Mouse (Mus musculus) left cerebral cortex, adult 18-20 months (tissue): ENCODE measurements around the gene Polr2l. TPM values are rescaled to one million over a fixed set of nuclear protein-coding genes. Genes with fewer than 3 reads are reported as not detected.

Source experiments
- DNase-seq, 2 experiments: peaks; one replicate each; pipeline ENCODE4 v3.0.0; 2021 to 2022; ENCODE audit warnings: low spot score in 2 of 2, mixed read lengths in 1 of 2
- total RNA-seq, 2 experiments: library from RNA; stranded (reverse); gene quantifications; 2 replicates each; pipeline ENCODE4 v1.2.3; 2021

Gene Polr2l
- total RNA-seq, 2 experiments from 2014 or later, result 36.6 to 41.6 TPM

DNA sequence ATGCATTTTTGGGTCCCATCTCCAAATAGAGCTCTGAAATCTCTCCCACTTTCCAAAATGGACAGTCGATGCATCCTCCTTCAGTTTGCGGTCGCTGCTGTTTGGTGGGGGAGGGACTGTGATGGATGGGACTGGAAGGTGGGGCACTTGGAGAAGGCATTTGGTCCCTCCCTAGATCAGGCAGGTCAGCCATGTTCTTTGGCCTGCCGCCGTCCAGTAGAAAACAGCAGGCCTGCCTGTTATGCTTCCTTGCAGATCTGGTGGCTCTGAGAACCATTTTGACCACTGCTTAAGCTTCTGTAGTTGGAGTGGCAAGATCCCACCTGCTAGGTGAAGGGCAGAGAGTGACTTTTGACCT, 6.8 kb downstream of the Polr2l start:
- no peak for DNase-seq

DNA sequence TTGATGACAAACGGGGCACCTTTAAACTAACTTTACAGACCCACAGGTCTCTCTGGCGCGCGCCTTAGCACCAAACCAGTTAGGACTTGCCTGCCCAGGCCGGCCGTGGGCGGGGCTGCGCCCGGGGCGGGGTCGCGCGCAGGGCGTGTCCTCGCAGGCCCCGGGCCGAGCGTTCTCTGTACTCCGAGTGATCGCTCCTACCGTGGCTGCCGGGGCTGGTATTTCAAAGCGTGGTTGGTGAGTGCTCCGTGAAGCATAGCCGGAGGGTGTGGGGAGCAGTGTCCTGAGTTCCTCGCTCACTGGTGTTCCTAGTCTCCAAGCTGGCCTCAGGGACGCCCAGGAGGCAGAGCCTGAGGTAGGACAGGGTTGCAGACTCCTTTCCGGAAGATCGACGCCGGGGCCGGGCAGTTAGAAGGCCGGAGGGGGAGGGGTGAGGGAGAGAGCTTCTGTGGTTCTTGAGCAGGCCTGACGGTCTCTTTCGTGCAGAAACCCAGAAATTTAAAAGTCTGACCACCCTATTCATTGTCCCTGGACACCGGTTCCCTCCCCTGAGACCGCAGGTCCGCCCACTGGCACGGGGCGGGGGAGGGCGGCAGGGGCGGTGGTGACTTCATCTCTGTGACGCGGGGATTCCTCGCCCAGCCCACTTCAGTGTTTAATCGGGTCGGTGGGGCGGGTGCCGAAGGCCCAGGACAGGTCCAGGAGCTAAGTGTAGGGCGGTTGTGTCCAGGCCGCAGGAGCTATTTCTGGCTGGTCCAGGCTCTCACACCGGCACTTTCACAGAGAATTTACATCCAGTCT, 7.5 kb downstream of the Polr2l start, which contains the start of gene Cd151:
TSS of gene Cd151 (plus strand) at position 163 of the 801 bp plus-strand sequence.
- DNase-seq, result peak; percentile 59 to 64

DNA sequence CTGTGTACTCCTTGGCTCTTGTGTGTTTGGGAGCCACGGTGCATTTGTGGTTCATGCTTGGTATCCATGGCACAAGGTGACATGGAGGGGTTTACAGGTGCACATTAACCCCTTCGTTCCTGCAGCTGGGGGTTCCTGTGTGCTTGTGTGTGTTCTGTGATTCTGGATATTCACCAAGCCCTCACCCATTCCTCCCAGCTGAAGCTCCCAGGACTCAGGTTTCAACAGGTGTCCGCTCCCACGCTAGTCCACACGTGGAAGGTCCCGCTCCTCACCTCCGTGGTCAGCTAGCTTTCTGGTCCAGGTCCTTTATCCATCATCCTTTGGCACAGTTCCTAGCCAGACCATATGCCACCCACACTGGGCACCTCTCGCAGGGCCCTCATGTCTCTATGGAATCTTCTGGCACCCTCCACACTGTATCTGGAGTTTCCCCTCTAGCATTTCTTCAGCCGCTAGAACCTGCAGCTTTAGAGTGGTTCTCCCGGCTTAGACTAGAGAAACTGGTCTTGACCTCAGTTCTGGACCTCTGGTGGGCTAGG, 8.3 kb downstream of the Polr2l start:
- no peak for DNase-seq

DNA sequence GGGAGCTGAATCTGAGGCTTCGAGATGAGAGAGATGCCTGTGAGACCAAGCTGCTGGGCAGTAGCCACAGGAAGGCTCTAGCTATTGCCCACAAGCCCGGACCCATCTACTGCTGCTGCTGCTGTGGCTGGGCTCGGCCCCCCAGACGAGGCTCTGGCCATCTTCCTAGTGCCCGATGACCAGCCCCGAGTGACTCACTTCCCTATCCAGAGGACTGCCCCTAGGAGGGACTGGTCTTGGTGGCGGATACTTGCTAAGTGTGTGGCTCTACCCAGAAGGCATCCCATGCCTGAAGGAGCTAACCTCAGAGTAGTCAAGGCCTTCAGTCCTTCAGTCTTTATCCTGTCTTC, 8.9 kb downstream of the Polr2l start:
- no peak for DNase-seq

DNA sequence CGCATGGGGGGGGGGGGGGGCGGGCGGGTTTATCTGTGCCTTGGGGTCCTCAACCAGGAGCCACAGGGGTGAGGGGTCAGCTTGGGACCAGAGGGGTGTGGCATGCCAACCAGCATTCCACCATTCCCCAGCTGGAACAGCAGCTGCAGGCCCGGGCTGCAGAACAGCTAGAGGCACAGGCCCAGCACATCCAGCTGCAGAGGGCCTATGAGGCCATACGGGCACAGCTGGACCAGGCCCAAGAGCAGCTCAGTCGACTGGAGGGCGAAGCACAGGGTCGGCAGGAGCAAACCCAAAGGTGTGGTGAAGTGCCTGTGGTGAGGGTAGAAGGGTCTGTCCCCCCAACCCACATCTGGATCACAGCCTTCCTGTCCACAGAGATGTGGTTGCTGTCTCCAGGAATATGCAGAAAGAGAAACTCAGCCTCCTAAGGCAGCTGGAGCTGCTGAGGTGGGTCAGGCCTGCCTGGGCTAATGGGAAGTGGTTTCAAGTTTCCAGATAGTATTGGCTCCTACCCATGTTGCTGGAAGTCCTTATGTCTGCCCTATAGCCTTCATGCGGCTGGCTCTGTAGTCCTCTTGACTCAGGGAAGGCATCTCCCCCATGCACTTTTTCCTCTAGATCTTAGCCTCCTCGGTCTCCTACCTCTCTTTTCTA, 9.4 kb downstream of the Polr2l start:
- DNase-seq, result no peak

DNA sequence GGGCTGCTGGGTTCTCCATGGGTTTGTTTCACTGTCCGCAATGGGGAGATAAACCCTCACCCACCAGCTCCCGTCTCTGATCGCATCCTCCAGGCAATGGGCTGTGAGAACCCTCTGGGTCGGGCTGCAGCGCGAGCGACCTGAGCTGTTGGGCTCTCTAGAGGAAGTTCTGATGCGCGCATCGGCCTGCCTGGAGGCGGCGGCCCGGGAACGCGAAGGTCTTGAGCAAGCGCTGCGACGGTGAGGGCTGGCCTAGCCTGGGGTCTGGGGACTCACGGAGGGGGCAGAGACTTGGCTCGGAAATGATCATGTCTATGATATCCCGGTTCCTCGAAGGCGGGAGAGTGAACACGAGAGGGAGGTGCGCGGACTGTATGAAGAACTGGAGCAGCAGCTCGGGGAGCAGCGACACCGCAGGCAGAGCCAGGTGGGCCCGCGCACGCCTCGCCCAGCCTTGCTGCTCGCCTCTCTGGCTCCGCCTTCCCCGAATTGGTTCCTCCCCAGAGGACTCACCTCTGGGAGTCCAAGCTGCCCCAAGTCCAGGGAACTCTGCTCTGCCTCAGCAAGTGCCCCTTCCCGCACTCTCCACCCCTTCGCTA, 10.2 kb downstream of the Polr2l start:
- DNase-seq, result no peak

DNA sequence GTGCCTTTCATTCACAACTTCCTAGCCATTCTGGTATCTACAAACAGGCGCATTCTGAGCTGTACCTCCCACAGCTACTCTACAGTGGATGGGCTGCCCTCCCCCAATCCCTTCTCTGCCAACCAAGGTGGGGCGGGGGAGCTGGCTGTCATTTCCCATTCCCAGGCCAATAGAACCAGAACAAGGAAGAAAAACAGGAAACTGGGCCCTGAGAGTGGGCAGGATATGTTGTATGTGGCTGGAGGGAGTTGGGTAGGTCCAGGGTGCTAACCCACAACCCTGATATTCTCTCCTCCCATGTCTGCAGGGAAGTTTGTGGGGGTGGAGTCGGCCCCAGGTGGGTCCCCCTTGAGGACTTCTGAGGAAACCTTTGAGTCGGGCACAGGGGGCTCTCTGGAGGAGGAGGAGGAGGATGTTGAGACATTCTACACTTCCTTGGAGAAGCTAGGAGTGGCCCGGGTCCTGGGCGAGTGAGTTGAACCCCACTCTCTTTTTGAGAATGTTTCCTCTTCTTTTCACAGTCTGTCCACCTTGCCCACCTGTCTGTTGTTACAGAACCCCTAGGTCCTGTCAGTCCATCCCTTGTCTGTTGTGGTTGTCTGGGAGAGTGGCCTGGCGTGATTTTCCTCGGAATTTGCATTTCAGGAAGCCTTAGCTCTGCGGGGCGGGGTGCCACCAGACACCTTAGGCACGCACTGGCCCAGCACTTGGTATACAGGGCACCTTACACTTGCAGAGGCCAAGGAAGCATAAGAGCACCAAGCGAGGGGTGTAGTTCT, 10.9 kb downstream of the Polr2l start:
- DNase-seq, result no peak

DNA sequence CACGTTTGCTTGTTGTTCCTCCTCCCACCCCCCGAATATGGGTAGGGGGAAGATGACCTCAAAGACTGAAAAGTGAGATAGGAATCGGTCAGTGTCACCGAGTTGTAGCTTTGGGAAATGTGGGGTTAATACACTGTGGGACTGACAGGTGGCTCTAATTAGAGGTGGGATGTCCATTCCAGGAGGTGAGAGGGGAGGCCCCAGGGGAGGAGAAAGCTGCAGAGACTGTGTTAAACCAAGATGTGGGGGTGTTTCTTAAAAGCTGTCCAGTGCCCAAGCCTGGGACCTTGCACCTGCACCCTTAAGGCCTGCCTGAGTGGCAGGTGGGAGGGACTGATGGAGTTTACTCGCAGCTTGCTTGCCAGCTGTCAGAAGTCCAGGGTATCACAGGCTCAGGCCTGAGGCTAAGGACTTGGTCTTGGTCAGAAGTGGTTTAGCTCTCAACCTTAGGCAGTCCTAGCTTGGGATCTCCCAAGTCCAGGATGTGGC, 12.6 kb downstream of the Polr2l start:
- DNase-seq, result no peak

DNA sequence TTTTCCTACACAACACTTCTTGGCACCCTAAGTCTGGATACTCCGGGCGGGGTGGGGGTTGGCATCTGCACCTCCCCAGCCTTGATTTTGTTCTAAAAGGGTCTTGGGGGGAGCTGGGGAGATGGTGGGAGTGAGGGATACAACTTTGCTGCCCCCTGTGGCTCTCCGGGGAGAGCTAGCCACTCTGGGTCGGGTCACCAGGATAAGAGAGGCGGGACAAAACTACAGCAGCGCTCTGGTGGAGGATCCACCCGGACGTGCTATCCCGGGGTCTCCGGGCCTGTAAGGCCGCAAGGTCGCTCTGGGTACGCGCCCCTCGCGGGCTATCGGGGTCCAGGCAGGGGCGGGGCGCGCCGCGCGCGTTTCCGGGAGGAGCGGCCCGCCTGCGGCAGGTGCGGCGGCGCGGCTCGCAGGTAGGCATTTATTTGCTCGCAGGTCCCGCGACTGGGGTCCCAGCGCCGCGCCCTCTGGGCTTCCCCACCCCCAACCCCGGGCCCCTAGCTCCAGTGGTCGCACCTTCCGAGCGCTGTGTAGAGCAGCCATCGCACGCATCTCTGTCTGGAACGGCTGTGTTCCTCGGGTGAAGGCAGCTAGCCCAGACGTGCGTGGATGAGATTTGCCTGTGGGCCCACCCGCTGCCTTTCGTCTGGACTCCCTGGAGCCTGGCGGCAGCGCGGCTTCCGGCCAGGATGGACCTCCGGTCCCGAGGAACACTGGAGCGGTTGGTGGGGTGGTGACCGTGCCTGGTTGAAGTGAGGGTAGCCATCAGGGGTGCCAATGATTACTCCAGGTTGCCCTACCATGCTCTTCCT, 13.2 kb downstream of the Polr2l start:
- DNase-seq, result no peak

DNA sequence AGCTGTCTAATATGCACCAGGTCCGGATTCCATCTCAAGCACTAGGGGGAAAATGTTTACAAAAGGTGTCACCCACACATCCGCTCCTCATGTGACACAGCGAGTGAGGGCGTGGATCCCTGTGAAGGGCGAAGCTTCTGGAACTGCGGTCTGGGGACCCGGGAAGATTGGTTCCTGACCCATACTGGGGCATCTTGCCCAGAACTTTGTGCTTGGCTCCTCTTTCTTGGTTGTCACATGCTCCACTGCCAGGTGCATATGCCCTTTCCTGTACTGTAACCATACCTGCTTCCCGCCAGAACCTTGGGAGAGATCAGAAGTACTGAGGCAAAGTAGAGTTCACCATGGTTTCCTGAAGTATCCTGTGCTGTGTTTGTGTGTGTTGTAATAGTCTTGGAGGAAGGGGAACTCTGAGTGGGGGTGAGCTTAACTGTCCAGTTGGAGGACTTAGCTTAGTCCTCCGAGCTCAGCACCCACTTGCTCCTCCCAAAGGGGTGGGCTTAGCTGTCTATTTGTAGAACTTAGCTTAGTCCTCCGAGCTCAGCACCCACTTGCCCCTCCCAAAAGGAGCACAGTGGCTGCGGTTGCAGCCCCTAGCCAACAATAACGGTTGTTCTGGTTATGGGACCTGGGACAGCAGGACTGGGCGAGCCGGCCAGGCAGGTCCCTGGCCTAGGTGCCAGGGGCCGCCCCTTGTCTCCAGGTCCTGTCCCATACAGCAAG, 14.4 kb downstream of the Polr2l start, which contains the start of gene Cracr2b:
TSS of gene Cracr2b (plus strand) at position 704 of the 723 bp plus-strand sequence.
- no peak for DNase-seq

DNA sequence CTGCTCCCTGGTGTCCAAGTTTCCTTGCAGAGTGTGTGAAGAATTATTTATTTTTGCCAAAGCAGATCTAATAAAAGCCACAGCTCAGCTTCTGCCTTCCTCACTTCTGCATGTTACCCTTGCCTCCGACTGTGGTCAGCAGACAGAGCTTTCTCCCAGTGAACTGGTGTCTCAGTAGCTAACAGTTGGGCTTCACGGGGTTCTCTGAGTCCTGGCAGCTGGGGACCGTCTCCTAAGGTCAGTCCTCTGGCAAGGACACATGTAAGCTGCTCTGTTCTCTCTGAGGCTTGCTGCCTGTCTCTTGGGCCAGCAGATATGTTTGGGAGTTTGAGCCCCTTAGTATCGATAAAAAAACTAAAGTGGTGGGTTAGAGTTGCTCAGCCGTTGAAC, 14.9 kb downstream of the Polr2l start:
- no peak for DNase-seq

DNA sequence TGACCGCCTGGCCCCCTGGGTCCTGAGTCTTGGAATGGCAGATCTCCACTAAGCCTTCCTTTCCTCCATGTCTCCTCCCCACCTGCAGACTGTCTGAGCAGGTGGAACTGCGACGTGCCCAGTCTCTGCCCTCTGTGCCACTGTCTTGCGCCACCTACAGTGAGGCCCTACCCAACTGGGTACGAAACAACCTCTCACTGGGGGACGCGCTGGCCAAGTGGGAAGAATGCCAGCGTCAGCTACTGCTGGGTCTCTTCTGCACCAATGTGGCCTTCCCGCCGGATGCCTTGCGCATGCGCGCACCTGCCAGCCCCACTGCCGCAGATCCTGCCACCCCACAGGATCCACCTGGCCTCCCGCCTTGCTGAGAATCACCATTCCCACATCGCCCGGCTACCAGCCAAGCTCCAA, 15.6 kb downstream of the Polr2l start:
- DNase-seq, result no peak

DNA sequence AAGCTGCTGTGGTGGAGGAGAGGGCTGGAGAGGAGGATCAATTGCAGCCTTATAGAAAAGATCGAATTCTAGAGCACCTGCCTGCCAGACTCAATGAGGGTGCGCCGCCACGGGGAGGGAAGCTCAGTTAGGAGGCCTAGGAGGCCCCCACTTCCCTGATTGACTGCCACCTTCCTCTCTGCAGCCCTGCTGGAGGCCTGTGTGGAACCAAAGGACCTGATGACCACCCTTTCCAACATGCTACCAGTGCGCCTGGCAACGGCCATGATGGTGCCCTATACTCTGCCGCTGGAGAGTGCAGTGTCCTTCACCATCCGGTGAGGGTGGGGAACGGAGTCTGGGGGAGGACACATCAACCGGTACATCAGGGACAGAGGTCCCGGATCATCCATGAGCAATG, 16.3 kb downstream of the Polr2l start:
- no peak for DNase-seq

DNA sequence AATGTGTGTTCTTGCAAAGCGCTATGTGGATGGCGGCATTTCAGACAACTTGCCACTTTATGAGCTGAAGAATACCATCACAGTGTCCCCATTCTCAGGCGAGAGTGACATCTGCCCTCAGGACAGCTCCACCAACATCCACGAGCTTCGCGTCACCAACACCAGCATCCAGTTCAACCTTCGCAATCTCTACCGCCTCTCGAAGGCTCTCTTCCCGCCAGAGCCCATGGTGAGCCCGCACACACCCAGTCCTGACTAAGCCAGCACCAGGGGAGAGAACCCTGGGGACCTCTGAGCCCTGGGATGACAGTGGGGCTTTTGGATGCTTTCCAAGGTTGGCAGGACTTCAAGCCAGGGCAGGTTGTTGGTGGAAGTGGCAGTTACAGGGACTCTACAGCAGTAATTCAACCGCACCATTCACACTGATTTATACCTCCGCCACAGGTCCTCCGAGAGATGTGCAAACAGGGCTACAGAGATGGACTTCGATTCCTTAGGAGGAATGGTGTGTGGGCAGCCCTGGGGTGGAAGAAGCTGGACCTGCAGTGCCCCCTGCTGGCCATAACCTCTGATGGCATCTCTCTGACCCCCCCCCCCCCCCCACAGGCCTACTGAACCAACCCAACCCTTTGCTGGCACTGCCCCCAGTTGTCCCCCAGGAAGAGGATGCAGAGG, 16.8 kb downstream of the Polr2l start:
- DNase-seq, result peak in 1 of 2 experiments; percentile 46

DNA sequence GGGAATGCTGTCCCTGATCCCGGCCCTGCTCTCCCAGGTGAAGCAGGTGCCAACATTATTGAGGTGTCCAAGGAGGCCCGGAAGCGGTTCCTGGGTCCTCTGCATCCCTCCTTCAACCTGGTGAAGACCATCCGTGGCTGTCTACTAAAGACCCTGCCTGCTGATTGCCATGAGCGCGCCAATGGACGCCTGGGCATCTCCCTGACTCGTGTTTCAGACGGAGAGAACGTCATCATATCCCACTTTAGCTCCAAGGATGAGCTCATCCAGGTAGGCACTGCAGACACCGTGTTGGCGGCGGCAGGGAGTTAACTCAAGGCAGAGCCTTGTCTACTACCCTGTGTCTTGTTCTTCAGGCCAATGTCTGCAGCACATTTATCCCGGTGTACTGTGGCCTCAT, 17.7 kb downstream of the Polr2l start:
- DNase-seq, result no peak

DNA sequence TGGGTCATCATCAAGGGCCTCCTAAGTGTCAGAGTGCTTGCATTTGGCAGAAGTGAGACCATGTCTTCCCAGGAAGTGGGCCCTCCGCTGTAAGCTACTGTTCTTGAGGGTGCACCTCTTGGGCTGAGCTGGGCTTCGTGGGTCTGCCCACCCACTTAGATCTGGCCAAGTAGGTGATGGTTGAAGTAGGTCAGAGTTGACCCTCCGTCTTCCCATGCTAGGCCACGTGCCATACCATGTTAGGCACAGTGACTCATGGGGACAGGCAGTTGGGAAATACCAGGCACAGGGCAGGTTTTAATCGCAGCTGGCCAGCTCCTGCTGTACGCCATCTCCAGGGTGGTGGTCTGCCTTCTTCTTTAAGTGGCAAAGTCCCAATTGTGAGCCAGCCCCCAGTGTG, 18.2 kb downstream of the Polr2l start:
- no peak for DNase-seq

DNA sequence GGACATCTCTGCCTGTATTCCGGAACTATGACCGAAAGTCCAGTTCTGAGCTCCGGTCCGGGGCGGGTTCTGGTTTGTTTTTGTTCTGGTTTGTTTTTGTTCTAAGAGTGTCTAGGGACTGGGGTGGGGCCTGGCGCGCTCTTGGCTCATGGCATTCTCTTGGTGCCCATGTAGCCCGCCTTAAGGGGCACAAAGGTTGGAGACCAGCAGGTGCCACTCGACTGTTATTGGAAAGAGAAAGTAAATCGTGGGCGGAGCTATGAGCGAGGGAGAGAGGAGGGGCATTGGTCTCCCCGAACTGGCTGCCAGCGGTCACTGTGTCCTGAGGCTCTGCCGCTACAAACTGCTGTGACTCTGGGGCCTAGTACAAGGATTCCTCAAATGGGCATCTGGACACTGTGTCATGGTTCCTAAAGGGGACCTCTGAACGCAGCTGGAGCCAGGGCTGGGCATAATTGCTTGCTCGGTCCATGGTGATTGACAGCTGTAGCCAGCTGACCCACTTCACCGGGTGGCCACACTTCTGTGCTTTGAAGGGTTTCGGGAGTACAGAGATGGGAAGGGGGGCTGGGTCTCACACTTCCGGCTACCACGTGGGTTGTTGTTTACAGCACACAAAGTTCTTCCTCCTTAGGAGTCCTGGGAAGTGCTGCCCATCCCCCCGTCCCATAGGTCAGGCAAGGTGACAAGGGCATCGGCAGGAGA, 19.2 kb downstream of the Polr2l start:
- no peak for DNase-seq

DNA sequence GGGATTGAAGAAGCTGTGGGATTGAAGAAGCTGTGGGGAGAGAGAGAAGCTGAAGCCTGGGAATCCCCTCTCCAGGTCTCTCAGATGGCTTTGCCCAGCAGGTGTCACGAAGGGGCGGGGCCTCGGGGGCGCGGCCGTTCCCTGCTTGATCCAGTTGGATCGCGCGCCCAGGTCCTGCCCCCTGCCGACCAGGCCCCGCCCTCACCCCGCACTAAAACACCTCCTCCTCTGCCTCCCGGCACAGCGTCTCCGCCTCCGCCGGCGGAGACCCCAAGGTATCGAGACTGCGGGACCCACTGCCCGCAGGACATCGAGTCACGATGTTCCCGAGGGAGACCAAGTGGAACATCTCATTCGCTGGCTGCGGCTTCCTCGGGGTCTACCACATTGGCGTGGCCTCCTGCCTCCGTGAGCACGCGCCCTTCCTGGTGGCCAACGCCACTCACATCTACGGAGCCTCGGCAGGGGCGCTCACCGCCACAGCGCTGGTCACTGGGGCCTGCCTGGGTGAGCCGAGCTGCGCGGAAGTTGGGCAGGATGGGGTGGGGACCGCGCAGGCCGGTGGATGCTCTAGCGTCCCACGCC, 19.9 kb downstream of the Polr2l start, which contains the start of gene Pnpla2:
TSS of gene Pnpla2 (plus strand) at position 232 of the 585 bp plus-strand sequence.
- DNase-seq, result peak; percentile 90 to 92
